Mouse (Mus musculus) ES-Bruce4 (cell line): ENCODE measurements at regions not wholly inside any gene's neighbourhood (a gene's known extent, or its start where the extent isn't known, plus 50 kb on each side); places are given as distances from the start of the nearest gene placed in this dataset.

Source experiments
- CTCF ChIP-seq: IDR thresholded peaks from one replicate; pipeline ENCODE4 v1.8.1; 2011; ENCODE audit warnings: low read depth, low read length
- EP300 ChIP-seq: IDR thresholded peaks from 2 replicates; pipeline ENCODE4 v1.6.1; 2011; ENCODE audit warnings: low read depth, low read length; ENCODE audit not compliant: insufficient read depth
- POLR2A ChIP-seq: IDR thresholded peaks from one replicate; pipeline ENCODE4 v1.8.1; 2011; ENCODE audit warnings: low read length; ENCODE audit not compliant: insufficient read depth

GRCm38 (mm10) chr3:105222925-105223324, 156.3 kb downstream of the 4930564D02Rik start:
- TF ChIP-seq EP300, result no peak
- no peak for TF ChIP-seq POLR2A
- no peak for TF ChIP-seq CTCF
